ENCODE assay signal across 11 mouse cellular contexts in genomic region chr17:78268591-78268990, GRCm38 (mm10).
"Had no signal": no experiment of that assay in that cellular context is flagged by ENCODE, and none has a peak within 500 bp of the region (broad histone marks: within the 10 kb centered on the region; RNA-seq: fewer than 3 reads in every experiment).

No protein-coding gene starts in this region.

- ATAC-seq: liver, postnatal 0 days; midbrain, embryonic 15.5 days had no signal

- H3K9me3 ChIP-seq: liver, embryonic 13.5 days; midbrain, embryonic 15.5 days; neural tube, embryonic 12.5 days had no signal

- H3K9ac ChIP-seq: liver, embryonic 13.5 days; liver, postnatal 0 days; midbrain, embryonic 15.5 days; neural tube, embryonic 12.5 days had no signal

- H3K4me2 ChIP-seq: liver, embryonic 13.5 days; midbrain, embryonic 15.5 days; neural tube, embryonic 12.5 days had no signal

- H3K36me3 ChIP-seq: liver, embryonic 13.5 days; midbrain, embryonic 15.5 days; neural tube, embryonic 12.5 days had no signal

- H3K27me3 ChIP-seq: liver, embryonic 13.5 days; midbrain, embryonic 15.5 days; neural tube, embryonic 12.5 days had no signal

- DNase-seq: kidney, adult 18-20 months; kidney, postnatal 10 days; kidney, postnatal 4 days; liver; liver, embryonic 13.5 days; liver, postnatal 0 days; lung, postnatal 36 days; thymus, postnatal 4 days had no signal

- H3K27ac ChIP-seq: left cerebral cortex, adult 2 months; liver, embryonic 13.5 days; midbrain, embryonic 15.5 days; neural tube, embryonic 12.5 days had no signal

- H3K4me3 ChIP-seq: left cerebral cortex, adult 2 months; liver, embryonic 13.5 days; midbrain, embryonic 15.5 days; neural tube, embryonic 12.5 days had no signal
